In genomic region chr16:38482780-38483562, GRCm38 (mm10) we compare ENCODE assay signal across 8 mouse cellular contexts. TPM values are rescaled to one million over a fixed set of nuclear protein-coding genes. Genes with fewer than 3 reads are reported as not detected.
A peak's percentile ranks its signal among the peaks of the same experiment; 100 is the strongest.
DNase-seq lines count a peak whose midpoint lies in the region; ATAC-seq lines count a peak whose summit lies in the region.

No protein-coding gene starts in this region.

- no peaks in the 10 kb centered on the region for H3K36me3 ChIP-seq in forebrain, embryonic 14.5 days (ENCODE audit: control insufficient read depth, insufficient read depth, low read length)
- H3K36me3 ChIP-seq in hindbrain, embryonic 15.5 days, result no peaks in the 10 kb centered on the region
- no peaks in the 10 kb centered on the region for H3K36me3 ChIP-seq in liver, embryonic 12.5 days

- no peaks in the 10 kb centered on the region; the same call in 1 of the 2 replicates for H3K27me3 ChIP-seq in forebrain, embryonic 14.5 days (replicated peaks; ENCODE audit: control insufficient read depth, insufficient read depth, low read length)
- H3K27me3 ChIP-seq in hindbrain, embryonic 15.5 days, result peaks cover 13% of the 10 kb centered on the region; the same call in 1 of the 2 replicates
- H3K27me3 ChIP-seq in liver, embryonic 12.5 days (replicated peaks), result peaks cover 31% of the 10 kb centered on the region

- H3K4me2 ChIP-seq in forebrain, embryonic 14.5 days (ENCODE audit: low read length), result peak overlapping the region; percentile 46
- peak overlapping the region; percentile 55 for H3K4me2 ChIP-seq in hindbrain, embryonic 15.5 days
- H3K4me2 ChIP-seq in liver, embryonic 12.5 days, result peak overlapping the region; percentile 81

- peak; percentile 48 for ATAC-seq in forebrain, embryonic 14.5 days
- peak; percentile 34 for ATAC-seq in hindbrain, embryonic 15.5 days (ENCODE audit: low FRiP score, low read depth)
- ATAC-seq in liver, embryonic 12.5 days, result 0 out of 2 replicates have a peak, but pooled peaks have one; percentile 13
- peak; percentile 29; the same call in 1 of the 2 replicates for ATAC-seq in monocyte, adult 5-6 weeks (replicated peaks; ENCODE audit: insufficient number of reproducible peaks, low FRiP score, low TSS enrichment, poor library complexity, severe bottlenecking)

- 0 out of 2 replicates have a peak overlapping the region, but pooled peaks have one; percentile 32 for H3K9ac ChIP-seq in forebrain, embryonic 14.5 days (ENCODE audit: low read length)
- no peak overlapping the region for H3K9ac ChIP-seq in hindbrain, embryonic 15.5 days
- H3K9ac ChIP-seq in liver, embryonic 12.5 days, result peak overlapping the region; percentile 55

- WGBS in forebrain, embryonic 14.5 days, result 29% methylated on average over 32 of the region's 32 CpGs
- 14% methylated on average over 32 of the region's 32 CpGs for WGBS in hindbrain, embryonic 15.5 days
- WGBS in liver, embryonic 12.5 days (ENCODE audit: insufficient replicate concordance), result 15% methylated on average over 32 of the region's 32 CpGs

- no peaks in the 10 kb centered on the region for H3K4me1 ChIP-seq in forebrain, embryonic 14.5 days (ENCODE audit: control insufficient read depth, insufficient read depth, low read length)
- no peaks in the 10 kb centered on the region; the same call in 1 of the 2 replicates for H3K4me1 ChIP-seq in hindbrain, embryonic 15.5 days (replicated peaks)
- H3K4me1 ChIP-seq in liver, embryonic 12.5 days, result peaks cover 34% of the 10 kb centered on the region

- H3K27ac ChIP-seq in forebrain, embryonic 14.5 days (ENCODE audit: low read depth, low read length), result no peak overlapping the region
- H3K27ac ChIP-seq in hindbrain, embryonic 15.5 days (replicated peaks), result no peak overlapping the region
- no peak overlapping the region for H3K27ac ChIP-seq in liver, embryonic 12.5 days

- peak; percentile 25 for DNase-seq in kidney, adult 18-20 months
- no peak for DNase-seq in kidney, adult 11 months
- peak; percentile 71 for DNase-seq in adrenal gland, postnatal 14 days
- peak; percentile 56 for DNase-seq in forebrain, embryonic 14.5 days (ENCODE audit: low spot score)
- no peak for DNase-seq in right cerebral cortex, adult 2 months (ENCODE audit: low spot score in 2 of 2)

- H3K4me3 ChIP-seq in forebrain, embryonic 14.5 days (ENCODE audit: low read depth, low read length), result peak overlapping the region; percentile 24
- peak overlapping the region; percentile 31 for H3K4me3 ChIP-seq in hindbrain, embryonic 15.5 days
- H3K4me3 ChIP-seq in liver, embryonic 12.5 days, result peak overlapping the region; percentile 50

- no peaks in the 10 kb centered on the region for H3K9me3 ChIP-seq in forebrain, embryonic 14.5 days (replicated peaks; ENCODE audit: control insufficient read depth, low read length)
- H3K9me3 ChIP-seq in hindbrain, embryonic 15.5 days, result no peaks in the 10 kb centered on the region
- H3K9me3 ChIP-seq in liver, embryonic 12.5 days (replicated peaks), result no peaks in the 10 kb centered on the region

RNA-seq across cellular contexts. Expression of gene Cd80, which starts 27.6 kb away (rescaled TPM):
- total RNA-seq in adrenal gland, postnatal 14 days (2021), result 0.56 and 2.0 TPM in 2 replicates
- polyA plus RNA-seq in forebrain, embryonic 14.5 days (2014; fragmentation: Nextera tagmentation; extraction: Ambion mirVana), result 0.25 and 0.31 TPM in 2 replicates
- 0.50 and 0.56 TPM in 2 replicates for polyA plus RNA-seq in hindbrain, embryonic 15.5 days (2015; fragmentation: Nextera tagmentation; extraction: Ambion mirVana)
- polyA plus RNA-seq in liver, embryonic 12.5 days (2016; fragmentation: Nextera tagmentation; extraction: Ambion mirVana), result 0.12 and 0.19 TPM in 2 replicates
- 5.9 to 10.5 TPM (median 6.7 TPM) in 3 replicates for total RNA-seq in monocyte, adult 5-6 weeks (2017)

RNA-seq across cellular contexts. Expression of gene Adprh, which starts 30.5 kb away (rescaled TPM):
- 41.2 and 42.2 TPM in 2 replicates for total RNA-seq in adrenal gland, postnatal 14 days (2021)
- polyA plus RNA-seq in forebrain, embryonic 14.5 days (2014; fragmentation: Nextera tagmentation; extraction: Ambion mirVana), result 124 and 129 TPM in 2 replicates
- polyA plus RNA-seq in hindbrain, embryonic 15.5 days (2015; fragmentation: Nextera tagmentation; extraction: Ambion mirVana), result 143 and 165 TPM in 2 replicates
- 50.8 and 53.5 TPM in 2 replicates for polyA plus RNA-seq in liver, embryonic 12.5 days (2016; fragmentation: Nextera tagmentation; extraction: Ambion mirVana)
- total RNA-seq in monocyte, adult 5-6 weeks (2017), result 14.6 to 25.9 TPM (median 16.7 TPM) in 3 replicates

RNA-seq across cellular contexts. Expression of gene Timmdc1, which starts 39.5 kb away (rescaled TPM):
- total RNA-seq in adrenal gland, postnatal 14 days (2021), result 46.2 and 46.5 TPM in 2 replicates
- polyA plus RNA-seq in forebrain, embryonic 14.5 days (2014; fragmentation: Nextera tagmentation; extraction: Ambion mirVana), result 26.4 and 28.4 TPM in 2 replicates
- polyA plus RNA-seq in hindbrain, embryonic 15.5 days (2015; fragmentation: Nextera tagmentation; extraction: Ambion mirVana), result 32.0 and 35.2 TPM in 2 replicates
- polyA plus RNA-seq in liver, embryonic 12.5 days (2016; fragmentation: Nextera tagmentation; extraction: Ambion mirVana), result 19.7 and 19.9 TPM in 2 replicates
- total RNA-seq in monocyte, adult 5-6 weeks (2017), result 11.9 to 26.7 TPM (median 17.7 TPM) in 3 replicates

RNA-seq across cellular contexts. Expression of gene Pla1a, which starts 50.0 kb away (rescaled TPM):
- 21.4 and 27.2 TPM in 2 replicates for total RNA-seq in adrenal gland, postnatal 14 days (2021)
- 0.39 and 0.61 TPM in 2 replicates for polyA plus RNA-seq in forebrain, embryonic 14.5 days (2014; fragmentation: Nextera tagmentation; extraction: Ambion mirVana)
- 0.43 and 0.45 TPM in 2 replicates for polyA plus RNA-seq in hindbrain, embryonic 15.5 days (2015; fragmentation: Nextera tagmentation; extraction: Ambion mirVana)
- 3.4 TPM in 2 replicates for polyA plus RNA-seq in liver, embryonic 12.5 days (2016; fragmentation: Nextera tagmentation; extraction: Ambion mirVana)
- not detected in 3 replicates for total RNA-seq in monocyte, adult 5-6 weeks (2017)

Comparison
In these comparisons a context has a peak if more than half of its experiments do, and no peak if none do; other contexts are left out.
1. DNase-seq: peak in kidney, adult 18-20 months (single experiment), adrenal gland, postnatal 14 days (single experiment) and forebrain, embryonic 14.5 days (single experiment); none in kidney, adult 11 months (single experiment) and right cerebral cortex, adult 2 months (0 of 2).
2. Peak in every context shown above with its lines, with median percentiles within 50 percentile points of each other: ATAC-seq, H3K4me2 ChIP-seq and H3K4me3 ChIP-seq.